Comparison of ENCODE assay signal across 15 mouse cellular contexts in genomic region chr3:41589246-41589914, GRCm38 (mm10). TPM values are rescaled to one million over a fixed set of nuclear protein-coding genes. Genes with fewer than 3 reads are reported as not detected.
DNase-seq lines count a peak whose midpoint lies in the region; ATAC-seq and TF ChIP-seq lines count a peak whose summit lies in the region.
"Had no signal": no experiment of that assay in that cellular context is flagged by ENCODE, and none has a peak within 500 bp of the region (broad histone marks: within the 10 kb centered on the region; RNA-seq: fewer than 3 reads in every experiment).

No protein-coding gene starts in this region.

- TF ChIP-seq POLR2A in kidney, adult 2 months (IDR thresholded peaks at IDR 0.05; ENCODE audit: low read depth, low read length), result no peak

- H3K27ac ChIP-seq in kidney, adult 2 months (ENCODE audit: insufficient read depth, low read depth, low read length), result no peak overlapping the region
- 0 out of 2 replicates have a peak overlapping the region, but pooled peaks have one; percentile 16 for H3K27ac ChIP-seq in stomach, embryonic 15.5 days
- no peak overlapping the region for H3K27ac ChIP-seq in stomach, postnatal 0 days (replicated peaks)
- H3K27ac ChIP-seq: midbrain, embryonic 13.5 days; neural tube, embryonic 13.5 days had no signal

- ATAC-seq in stomach, embryonic 15.5 days (ENCODE audit: insufficient read depth, low FRiP score, low read depth), result no peak
- no peak for ATAC-seq in stomach, postnatal 0 days (ENCODE audit: low FRiP score, low TSS enrichment)
- ATAC-seq: midbrain, embryonic 13.5 days had no signal

- TF ChIP-seq CTCF in kidney, adult 2 months (conservative IDR thresholded peaks at IDR 0.05; ENCODE audit: insufficient read depth, insufficient read length, low read depth, low read length), result no peak
- TF ChIP-seq CTCF in stomach, postnatal 0 days (IDR thresholded peaks at IDR 0.05; ENCODE audit: low read depth), result no peak

- peaks cover 48% of the 10 kb centered on the region for H3K4me1 ChIP-seq in kidney, adult 2 months (ENCODE audit: control insufficient read depth, insufficient read depth, low read length)
- peaks cover 5% of the 10 kb centered on the region; the same call in 1 of the 2 replicates for H3K4me1 ChIP-seq in stomach, embryonic 15.5 days
- no peaks in the 10 kb centered on the region for H3K4me1 ChIP-seq in stomach, postnatal 0 days (replicated peaks; ENCODE audit: control insufficient read depth, insufficient read depth)
- H3K4me1 ChIP-seq: midbrain, embryonic 13.5 days had no signal

- H3K9ac ChIP-seq in stomach, embryonic 15.5 days, result no peak overlapping the region
- no peak overlapping the region for H3K9ac ChIP-seq in stomach, postnatal 0 days (ENCODE audit: low read length)
- H3K9ac ChIP-seq: midbrain, embryonic 13.5 days; neural tube, embryonic 13.5 days had no signal

- TF ChIP-seq EP300 in stomach, postnatal 0 days (optimal IDR thresholded peaks at IDR 0.05), result no peak

- no peak overlapping the region for H3K4me3 ChIP-seq in kidney, adult 2 months (ENCODE audit: insufficient read depth, low read depth, low read length)
- H3K4me3 ChIP-seq in stomach, embryonic 15.5 days (replicated peaks), result no peak overlapping the region
- H3K4me3 ChIP-seq in stomach, postnatal 0 days (ENCODE audit: low read depth, low read length), result no peak overlapping the region
- H3K4me3 ChIP-seq: erythroblast, embryonic 14.5 days; midbrain, embryonic 13.5 days; neural tube, embryonic 13.5 days had no signal

- H3K4me2 ChIP-seq in stomach, embryonic 15.5 days, result no peak overlapping the region
- H3K4me2 ChIP-seq in stomach, postnatal 0 days (replicated peaks; ENCODE audit: low read depth), result no peak overlapping the region
- H3K4me2 ChIP-seq: liver, embryonic 11.5 days; midbrain, embryonic 13.5 days; neural tube, embryonic 13.5 days had no signal

- WGBS in kidney, adult 2 months, result 65% methylated on average over 19 of the region's 19 CpGs
- 75% methylated on average over 19 of the region's 19 CpGs for WGBS in stomach, embryonic 15.5 days
- WGBS in stomach, postnatal 0 days, result 69% methylated on average over 19 of the region's 19 CpGs

- H3K9me3 ChIP-seq in stomach, embryonic 15.5 days, result no peaks in the 10 kb centered on the region
- H3K9me3 ChIP-seq in stomach, postnatal 0 days (ENCODE audit: control insufficient read depth, low read length), result no peaks in the 10 kb centered on the region
- H3K9me3 ChIP-seq: midbrain, embryonic 13.5 days; neural tube, embryonic 13.5 days had no signal

- peak; percentile 54 to 57 for DNase-seq in cerebellum, postnatal 10 days
- DNase-seq in cerebellum, adult 11 months, result no peak
- peak; percentile 55 for DNase-seq in kidney, adult 2 months
- DNase-seq in kidney, adult 11 months, result no peak
- DNase-seq in stomach, postnatal 0 days (ENCODE audit: low spot score), result no peak
- DNase-seq in spleen, postnatal 14 days (ENCODE audit: low spot score in 2 of 2), result no peak
- no peak for DNase-seq in lung, postnatal 4 days
- DNase-seq: gastrocnemius, postnatal 36 days; kidney, postnatal 14 days; lung, postnatal 36 days had no signal

- H3K27me3 ChIP-seq in kidney, adult 2 months (replicated peaks; ENCODE audit: control insufficient read depth, insufficient read depth, low read length), result no peaks in the 10 kb centered on the region
- no peaks in the 10 kb centered on the region for H3K27me3 ChIP-seq in stomach, embryonic 15.5 days (replicated peaks)
- no peaks in the 10 kb centered on the region for H3K27me3 ChIP-seq in stomach, postnatal 0 days (ENCODE audit: control insufficient read depth, insufficient read depth, low read length)
- H3K27me3 ChIP-seq: midbrain, embryonic 13.5 days; neural tube, embryonic 13.5 days had no signal

- H3K36me3 ChIP-seq in kidney, adult 2 months (ENCODE audit: control insufficient read depth, insufficient read depth, low read length), result no peaks in the 10 kb centered on the region; the same call in 1 of the 2 replicates
- peaks cover 11% of the 10 kb centered on the region for H3K36me3 ChIP-seq in stomach, embryonic 15.5 days
- H3K36me3 ChIP-seq in stomach, postnatal 0 days (ENCODE audit: control insufficient read depth, insufficient read depth, low read length), result no peaks in the 10 kb centered on the region

RNA-seq across cellular contexts. Expression of gene Jade1, which starts 33.8 kb away (rescaled TPM):
- 29.9 and 30.2 TPM in 2 replicates for polyA plus RNA-seq in kidney, adult 2 months (2012; rRNA removed)
- 17.0 and 17.5 TPM in 2 replicates for polyA plus RNA-seq in stomach, embryonic 15.5 days (2015; fragmentation: Nextera tagmentation; extraction: Ambion mirVana)
- 7.6 and 9.0 TPM in 2 replicates for polyA plus RNA-seq in stomach, postnatal 0 days (2015; fragmentation: Nextera tagmentation; extraction: Ambion mirVana)

Comparison
In these comparisons a context has a peak if more than half of its experiments do, and no peak if none do; other contexts are left out.
1. DNase-seq: peak in cerebellum, postnatal 10 days (2 of 2) and kidney, adult 2 months (single experiment); none in cerebellum, adult 11 months (single experiment), kidney, adult 11 months (single experiment), stomach, postnatal 0 days (single experiment), spleen, postnatal 14 days (0 of 2) and lung, postnatal 4 days (0 of 2).